Mouse (Mus musculus): ENCODE results near the gene Klk12. TPM values are rescaled to one million over a fixed set of nuclear protein-coding genes. Genes with fewer than 3 reads are reported as not detected.

The Klk12 gene
- not detected for polyA plus RNA-seq (2014; fragmentation: Illumina TruSeq; extraction: RNeasy Lipid Tissue Mini Kit (QIAGEN cat#74804); ENCODE audit: low read depth, low replicate concordance)

DNA sequence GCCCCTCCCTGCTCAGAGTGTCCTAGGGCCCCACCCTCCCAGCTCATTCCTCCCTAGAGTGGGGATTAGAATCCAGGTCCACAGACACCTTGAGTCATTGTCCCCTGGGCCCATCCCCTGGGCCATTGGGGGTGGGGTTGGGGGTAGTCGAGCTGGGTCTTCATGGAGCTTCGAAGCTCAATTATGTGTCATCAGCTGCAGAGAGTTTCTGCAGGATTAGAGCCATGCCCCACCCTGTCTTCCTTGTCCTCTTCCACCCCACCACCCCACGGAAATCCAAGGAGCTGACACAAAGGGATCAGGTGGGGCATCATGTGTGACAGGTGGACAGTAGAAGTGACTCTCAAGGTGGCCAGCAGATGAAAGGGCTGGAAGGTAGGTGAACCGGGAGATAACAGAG is at the start of gene Klk12:
TSS of gene Klk12 (plus strand) at position 301 of the 400 bp plus-strand sequence.

GRCm38 (mm10) chr7:43774364-43774763 is 5.7 kb downstream of the Klk12 start, which contains the start of gene Klk11:
TSS of gene Klk11 (plus strand) at chr7:43774604.

DNA sequence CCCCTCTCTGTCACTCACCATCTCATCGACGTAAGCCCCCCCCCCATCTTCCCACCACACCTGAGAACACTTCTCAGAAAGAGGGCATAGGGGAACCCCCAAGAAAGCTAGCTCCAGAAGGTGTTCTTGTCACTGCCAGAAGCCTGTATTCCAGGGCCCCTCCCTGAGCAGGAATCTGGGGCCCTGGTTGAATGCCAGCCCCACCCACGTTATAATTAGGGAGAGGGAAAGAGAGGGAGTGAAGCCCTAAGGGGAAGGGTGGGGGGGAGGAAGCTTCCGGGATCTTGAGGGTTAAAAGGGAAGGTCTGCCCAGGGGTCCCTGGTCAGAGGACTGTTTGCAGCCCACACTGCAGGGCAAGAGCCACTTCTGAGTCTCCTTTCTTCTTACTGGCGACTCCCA is 12.0 kb downstream of the Klk12 start, which contains the start of gene Klk10:
TSS of gene Klk10 (plus strand) at position 290 of the 400 bp plus-strand sequence.

DNA sequence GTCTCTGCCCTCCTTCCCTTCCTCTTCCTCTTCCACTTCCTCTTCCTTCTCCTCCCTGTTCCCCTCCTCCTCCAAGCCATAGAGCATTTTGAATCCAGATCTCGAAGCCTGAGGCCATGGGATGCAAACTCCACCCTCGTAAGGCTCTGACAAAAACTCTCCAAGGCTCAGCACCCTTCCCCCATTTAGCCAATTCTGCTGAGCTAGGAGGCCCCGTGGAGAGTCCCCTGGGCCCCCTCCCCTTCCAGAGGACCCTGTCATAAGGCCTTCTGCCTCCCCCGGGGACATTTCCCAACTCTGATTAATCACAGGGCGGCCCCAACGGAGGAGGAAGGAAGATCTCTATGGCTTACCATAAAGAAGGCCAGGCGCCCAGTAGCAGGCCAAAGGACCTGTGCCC is 22.9 kb downstream of the Klk12 start, which contains the start of gene Klk9:
TSS of gene Klk9 (plus strand) at position 301 of the 400 bp plus-strand sequence.

GRCm38 (mm10) chr7:43797333-43797769 is 28.7 kb downstream of the Klk12 start, which contains the start of gene Klk8:
TSS of gene Klk8 (plus strand) at chr7:43797577.

GRCm38 (mm10) chr7:43810994-43811393 is 42.3 kb downstream of the Klk12 start, which contains the start of gene Klk7:
TSS of gene Klk7 (plus strand) at chr7:43811294.

Other genes starting within 250 kb of the Klk12 start
- 14.8 TPM for gene Cd33, start 224.5 kb upstream of the Klk12 start, polyA plus RNA-seq (2014; fragmentation: Illumina TruSeq; extraction: RNeasy Lipid Tissue Mini Kit (QIAGEN cat#74804); ENCODE audit: low read depth, low replicate concordance)
- gene Zfp658, start 206.6 kb upstream of the Klk12 start, polyA plus RNA-seq (2014; fragmentation: Illumina TruSeq; extraction: RNeasy Lipid Tissue Mini Kit (QIAGEN cat#74804); ENCODE audit: low read depth, low replicate concordance): 1.5 TPM
- gene Zfp719, start 189.3 kb upstream of the Klk12 start, polyA plus RNA-seq (2014; fragmentation: Illumina TruSeq; extraction: RNeasy Lipid Tissue Mini Kit (QIAGEN cat#74804); ENCODE audit: low read depth, low replicate concordance): 17.7 TPM
- gene Zfp819, start 161.7 kb upstream of the Klk12 start, polyA plus RNA-seq (2014; fragmentation: Illumina TruSeq; extraction: RNeasy Lipid Tissue Mini Kit (QIAGEN cat#74804); ENCODE audit: low read depth, low replicate concordance): not detected
- 2.9 TPM for gene Ceacam18, start 134.2 kb upstream of the Klk12 start, polyA plus RNA-seq (2014; fragmentation: Illumina TruSeq; extraction: RNeasy Lipid Tissue Mini Kit (QIAGEN cat#74804); ENCODE audit: low read depth, low replicate concordance)
- gene Siglece, start 108.7 kb upstream of the Klk12 start, polyA plus RNA-seq (2014; fragmentation: Illumina TruSeq; extraction: RNeasy Lipid Tissue Mini Kit (QIAGEN cat#74804); ENCODE audit: low read depth, low replicate concordance): 0.54 TPM
- gene Ctu1, start 96.9 kb upstream of the Klk12 start, polyA plus RNA-seq (2014; fragmentation: Illumina TruSeq; extraction: RNeasy Lipid Tissue Mini Kit (QIAGEN cat#74804); ENCODE audit: low read depth, low replicate concordance): 2.9 TPM
- not detected for gene Klk14, start 78.5 kb upstream of the Klk12 start, polyA plus RNA-seq (2014; fragmentation: Illumina TruSeq; extraction: RNeasy Lipid Tissue Mini Kit (QIAGEN cat#74804); ENCODE audit: low read depth, low replicate concordance)
- gene Klk13, start 56.3 kb upstream of the Klk12 start, polyA plus RNA-seq (2014; fragmentation: Illumina TruSeq; extraction: RNeasy Lipid Tissue Mini Kit (QIAGEN cat#74804); ENCODE audit: low read depth, low replicate concordance): not detected
- gene Klk11, start 5.7 kb downstream of the Klk12 start, polyA plus RNA-seq (2014; fragmentation: Illumina TruSeq; extraction: RNeasy Lipid Tissue Mini Kit (QIAGEN cat#74804); ENCODE audit: low read depth, low replicate concordance): not detected
- gene Klk10, start 12.1 kb downstream of the Klk12 start, polyA plus RNA-seq (2014; fragmentation: Illumina TruSeq; extraction: RNeasy Lipid Tissue Mini Kit (QIAGEN cat#74804); ENCODE audit: low read depth, low replicate concordance): not detected
- not detected for gene Klk9, start 23.0 kb downstream of the Klk12 start, polyA plus RNA-seq (2014; fragmentation: Illumina TruSeq; extraction: RNeasy Lipid Tissue Mini Kit (QIAGEN cat#74804); ENCODE audit: low read depth, low replicate concordance)
- gene Klk8, start 28.7 kb downstream of the Klk12 start, polyA plus RNA-seq (2014; fragmentation: Illumina TruSeq; extraction: RNeasy Lipid Tissue Mini Kit (QIAGEN cat#74804); ENCODE audit: low read depth, low replicate concordance): not detected
- gene Klk7, start 42.4 kb downstream of the Klk12 start, polyA plus RNA-seq (2014; fragmentation: Illumina TruSeq; extraction: RNeasy Lipid Tissue Mini Kit (QIAGEN cat#74804); ENCODE audit: low read depth, low replicate concordance): not detected
- not detected for gene Klk6, start 55.6 kb downstream of the Klk12 start, polyA plus RNA-seq (2014; fragmentation: Illumina TruSeq; extraction: RNeasy Lipid Tissue Mini Kit (QIAGEN cat#74804); ENCODE audit: low read depth, low replicate concordance)
- not detected for gene Klk5, start 73.1 kb downstream of the Klk12 start, polyA plus RNA-seq (2014; fragmentation: Illumina TruSeq; extraction: RNeasy Lipid Tissue Mini Kit (QIAGEN cat#74804); ENCODE audit: low read depth, low replicate concordance)
- not detected for gene Klk4, start 112.3 kb downstream of the Klk12 start, polyA plus RNA-seq (2014; fragmentation: Illumina TruSeq; extraction: RNeasy Lipid Tissue Mini Kit (QIAGEN cat#74804); ENCODE audit: low read depth, low replicate concordance)
- gene Klk15, start 164.8 kb downstream of the Klk12 start, polyA plus RNA-seq (2014; fragmentation: Illumina TruSeq; extraction: RNeasy Lipid Tissue Mini Kit (QIAGEN cat#74804); ENCODE audit: low read depth, low replicate concordance): not detected
- not detected for gene Klk1b8, start 181.8 kb downstream of the Klk12 start, polyA plus RNA-seq (2014; fragmentation: Illumina TruSeq; extraction: RNeasy Lipid Tissue Mini Kit (QIAGEN cat#74804); ENCODE audit: low read depth, low replicate concordance)
- not detected for gene Klk1b1, start 197.9 kb downstream of the Klk12 start, polyA plus RNA-seq (2014; fragmentation: Illumina TruSeq; extraction: RNeasy Lipid Tissue Mini Kit (QIAGEN cat#74804); ENCODE audit: low read depth, low replicate concordance)
- not detected for gene Klk1b9, start 207.2 kb downstream of the Klk12 start, polyA plus RNA-seq (2014; fragmentation: Illumina TruSeq; extraction: RNeasy Lipid Tissue Mini Kit (QIAGEN cat#74804); ENCODE audit: low read depth, low replicate concordance)
- not detected for gene Klk1b11, start 227.0 kb downstream of the Klk12 start, polyA plus RNA-seq (2014; fragmentation: Illumina TruSeq; extraction: RNeasy Lipid Tissue Mini Kit (QIAGEN cat#74804); ENCODE audit: low read depth, low replicate concordance)
- gene Klk1b26, start 243.3 kb downstream of the Klk12 start, polyA plus RNA-seq (2014; fragmentation: Illumina TruSeq; extraction: RNeasy Lipid Tissue Mini Kit (QIAGEN cat#74804); ENCODE audit: low read depth, low replicate concordance): not detected

Measured in sigmoid colon, adult 10 weeks (tissue).